Mouse (Mus musculus) CD4-positive helper T cell, adult 2 months (primary cell): ENCODE data around the gene Agtr1b.

Source experiments
- DNase-seq: peaks from one replicate; pipeline ENCODE4 v3.0.0-alpha.2; 2012; ENCODE audit warnings: low read depth, missing footprints, low spot score

The Agtr1b gene

GRCm38 (mm10) chr3:20366558-20367522, at the start of gene Agtr1b:
TSS of gene Agtr1b (minus strand) at chr3:20367177.
- DNase-seq = no peak

GRCm38 (mm10) chr3:20353598-20353997, 13.4 kb downstream of the Agtr1b start:
- DNase-seq = no peak

- no peak for DNase-seq
Observed at GRCm38 (mm10) chr3:20348206-20348605, 18.8 kb downstream of the Agtr1b start.

- no peak for DNase-seq
Observed at GRCm38 (mm10) chr3:20340402-20340801, 26.6 kb downstream of the Agtr1b start.

- DNase-seq = peak; percentile 11
Observed at GRCm38 (mm10) chr3:20334681-20335080, 32.3 kb downstream of the Agtr1b start.

- DNase-seq = no peak
Observed at GRCm38 (mm10) chr3:20317233-20317632, 49.7 kb downstream of the Agtr1b start.

- no peak for DNase-seq
Observed at GRCm38 (mm10) chr3:20309142-20309541, 57.8 kb downstream of the Agtr1b start.

- DNase-seq = peak; percentile 5
Observed at GRCm38 (mm10) chr3:20307256-20307655, 59.7 kb downstream of the Agtr1b start.

- peak; percentile 22 for DNase-seq
Observed at GRCm38 (mm10) chr3:20304758-20305352, 62.1 kb downstream of the Agtr1b start.

GRCm38 (mm10) chr3:20295546-20295945, 71.4 kb downstream of the Agtr1b start:
- DNase-seq = no peak

- DNase-seq = no peak
Observed at GRCm38 (mm10) chr3:20294542-20295348, 72.2 kb downstream of the Agtr1b start.

GRCm38 (mm10) chr3:20291370-20291769, 75.6 kb downstream of the Agtr1b start:
- no peak for DNase-seq

GRCm38 (mm10) chr3:20288761-20289160, 78.2 kb downstream of the Agtr1b start:
- DNase-seq = no peak

- DNase-seq = no peak
Observed at GRCm38 (mm10) chr3:20281796-20282195, 85.2 kb downstream of the Agtr1b start.

GRCm38 (mm10) chr3:20275633-20276032, 91.3 kb downstream of the Agtr1b start, which contains the start of gene Cpb1:
TSS of gene Cpb1 (minus strand) at chr3:20275733.
- no peak for DNase-seq
